Mouse (Mus musculus) urinary bladder, adult 2 months (tissue): ENCODE data around the gene Rbak. TPM values are rescaled to one million over a fixed set of nuclear protein-coding genes. Genes with fewer than 3 reads are reported as not detected.
"Not testable (repeated sequence)": the region's sequence is repeated elsewhere in the genome, so short reads cannot be mapped to it uniquely, and the experiment has no call there.

Source experiments
- DNase-seq: peaks from one replicate; pipeline ENCODE4 v3.0.0; 2022; ENCODE audit warnings: low spot score
- polyA plus RNA-seq: library from polyadenylated mRNA; depleted of rRNA; stranded (reverse); fragments of >200 nt; gene quantifications from 2 replicates; pipeline ENCODE4 v1.2.3, GENCODE M21; 2012; rRNA removed

Rbak gene
- polyA plus RNA-seq, 1 experiment, result 11.7 TPM

- DNase-seq, result not testable (repeated sequence)
Observed at GRCm38 (mm10) chr5:143134216-143135010, 46.2 kb downstream of the Rbak start.

- DNase-seq, result no peak
Observed at GRCm38 (mm10) chr5:143132935-143133514, 47.5 kb downstream of the Rbak start.

GRCm38 (mm10) chr5:143130342-143130741 is 50.2 kb downstream of the Rbak start:
- DNase-seq, result no peak

GRCm38 (mm10) chr5:143129101-143129500 is 51.5 kb downstream of the Rbak start:
- DNase-seq, result no peak

GRCm38 (mm10) chr5:143127837-143128236 is 52.7 kb downstream of the Rbak start:
- DNase-seq, result no peak

- DNase-seq, result no peak
Observed at GRCm38 (mm10) chr5:143126908-143127307, 53.7 kb downstream of the Rbak start.

GRCm38 (mm10) chr5:143126089-143126488 is 54.5 kb downstream of the Rbak start:
- no peak for DNase-seq

- DNase-seq, result no peak
Observed at GRCm38 (mm10) chr5:143125601-143126000, 55.0 kb downstream of the Rbak start.

- DNase-seq, result no peak
Observed at GRCm38 (mm10) chr5:143124805-143125378, 55.7 kb downstream of the Rbak start.

- no peak for DNase-seq
Observed at GRCm38 (mm10) chr5:143122673-143123072, 57.9 kb downstream of the Rbak start.

Other genes with a start within 250 kb of the Rbak start
- 63.4 and 69.0 TPM in 2 replicates for gene Fscn1, start 220.4 kb downstream of the Rbak start, polyA plus RNA-seq
- gene Rnf216, start 67.8 kb downstream of the Rbak start, polyA plus RNA-seq, result 25.0 and 26.2 TPM in 2 replicates
- gene Olfr718-ps1, start 33.2 kb downstream of the Rbak start, polyA plus RNA-seq, result not detected in 2 replicates
- gene Spdye4b, start 242 bp upstream of the Rbak start, polyA plus RNA-seq, result not detected in 2 replicates
- gene Spdye4a, start 46.1 kb upstream of the Rbak start, polyA plus RNA-seq, result not detected in 2 replicates
- gene Zfp12, start 54.4 kb upstream of the Rbak start, polyA plus RNA-seq, result 12.6 and 12.7 TPM in 2 replicates
- 3.2 and 5.9 TPM in 2 replicates for gene Zfp316, start 89.2 kb upstream of the Rbak start, polyA plus RNA-seq
- 0.43 and 0.49 TPM in 2 replicates for gene Zfp853, start 112.8 kb upstream of the Rbak start, polyA plus RNA-seq
- 8.4 and 10.6 TPM in 2 replicates for gene E130309D02Rik, start 134.6 kb upstream of the Rbak start, polyA plus RNA-seq
- 55.0 and 65.8 TPM in 2 replicates for gene Zdhhc4, start 148.5 kb upstream of the Rbak start, polyA plus RNA-seq
- gene Grid2ip, start 176.6 kb upstream of the Rbak start, polyA plus RNA-seq, result 0.44 and 0.46 TPM in 2 replicates
- 104 and 105 TPM in 2 replicates for gene Kdelr2, start 223.1 kb upstream of the Rbak start, polyA plus RNA-seq